Mouse (Mus musculus): ENCODE measurements around the gene Gin1. TPM values are rescaled to one million over a fixed set of nuclear protein-coding genes. Genes with fewer than 3 reads are reported as not detected.

Gene Gin1
- polyA plus RNA-seq, 1 experiment from 2014 or later, result 17.0 TPM

GRCm38 (mm10) chr1:97785685-97786393 is 15.9 kb downstream of the Gin1 start:
- Histone ChIP-seq H3K27ac (replicated peaks in 1 of 2; ENCODE audit: control insufficient read depth in 1 of 2, insufficient read depth in 1 of 2, low read depth in 2 of 2, low read length in 2 of 2) (no peak overlapping the region), H3K4me1 (ENCODE audit: control insufficient read depth in 2 of 2, insufficient read depth in 2 of 2, low read length in 2 of 2) (0 out of 4 replicates have a peak, but pooled peaks cover 0 to 3% of the 10 kb centered on the region in 2 experiments), H3K27me3 (ENCODE audit: control insufficient read depth, insufficient read depth, low read length) (no peaks in the 10 kb centered on the region), H3K9me3 (ENCODE audit: control insufficient read depth, low read length) (no peaks in the 10 kb centered on the region), H3K9ac (ENCODE audit: low read length) (no peak overlapping the region), H3K4me2 (ENCODE audit: low read length) (no peak overlapping the region), H3K4me3 (ENCODE audit: control insufficient read depth in 1 of 2, insufficient read depth in 1 of 2, low read depth in 1 of 2, low read length in 2 of 2) (no peak overlapping the region), H3K36me3 (ENCODE audit: control insufficient read depth, insufficient read depth, low read length) (0 out of 2 replicates have a peak, but pooled peaks cover 12% of the 10 kb centered on the region)
- 79% methylated on average over 11 of the region's 11 CpGs for WGBS
- no peak for ATAC-seq (ENCODE audit: insufficient number of reproducible peaks, insufficient read depth, low FRiP score, low read depth)

- Histone ChIP-seq H3K4me3 (ENCODE audit: control insufficient read depth in 1 of 2, insufficient read depth in 1 of 2, low read depth in 1 of 2, low read length in 2 of 2) (no peak overlapping the region), H3K27me3 (ENCODE audit: control insufficient read depth, insufficient read depth, low read length) (no peaks in the 10 kb centered on the region), H3K4me2 (ENCODE audit: low read length) (no peak overlapping the region), H3K27ac (replicated peaks in 1 of 2; ENCODE audit: control insufficient read depth in 1 of 2, insufficient read depth in 1 of 2, low read depth in 2 of 2, low read length in 2 of 2) (peak overlapping the region in 1 of 2 experiments; percentile 33; a peak in 3 of 4 replicates), H3K36me3 (ENCODE audit: control insufficient read depth, insufficient read depth, low read length) (0 out of 2 replicates have a peak, but pooled peaks cover 12% of the 10 kb centered on the region), H3K9ac (ENCODE audit: low read length) (no peak overlapping the region), H3K4me1 (ENCODE audit: control insufficient read depth in 2 of 2, insufficient read depth in 2 of 2, low read length in 2 of 2) (0 out of 4 replicates have a peak, but pooled peaks cover 0 to 3% of the 10 kb centered on the region in 2 experiments), H3K9me3 (ENCODE audit: control insufficient read depth, low read length) (no peaks in the 10 kb centered on the region)
- 17% methylated on average over 3 of the region's 3 CpGs for WGBS
- peak; percentile 13; the same call in 1 of the 2 replicates for ATAC-seq (ENCODE audit: insufficient number of reproducible peaks, insufficient read depth, low FRiP score, low read depth)
Measured at GRCm38 (mm10) chr1:97787674-97788073, 17.7 kb downstream of the Gin1 start.

- ATAC-seq (ENCODE audit: insufficient number of reproducible peaks, insufficient read depth, low FRiP score, low read depth), result no peak
Measured at GRCm38 (mm10) chr1:97788490-97788889, 18.5 kb downstream of the Gin1 start.

GRCm38 (mm10) chr1:97794110-97794509 is 24.1 kb downstream of the Gin1 start:
- Histone ChIP-seq H3K9ac (ENCODE audit: low read length) (no peak overlapping the region), H3K4me1 (ENCODE audit: control insufficient read depth in 2 of 2, insufficient read depth in 2 of 2, low read length in 2 of 2) (0 out of 4 replicates have a peak, but pooled peaks cover 0 to 3% of the 10 kb centered on the region in 2 experiments), H3K27ac (replicated peaks in 1 of 2; ENCODE audit: control insufficient read depth in 1 of 2, insufficient read depth in 1 of 2, low read depth in 2 of 2, low read length in 2 of 2) (no peak overlapping the region), H3K27me3 (ENCODE audit: control insufficient read depth, insufficient read depth, low read length) (no peaks in the 10 kb centered on the region), H3K9me3 (ENCODE audit: control insufficient read depth, low read length) (no peaks in the 10 kb centered on the region), H3K36me3 (ENCODE audit: control insufficient read depth, insufficient read depth, low read length) (no peaks in the 10 kb centered on the region), H3K4me3 (ENCODE audit: control insufficient read depth in 1 of 2, insufficient read depth in 1 of 2, low read depth in 1 of 2, low read length in 2 of 2) (no peak overlapping the region), H3K4me2 (ENCODE audit: low read length) (no peak overlapping the region)
- ATAC-seq (ENCODE audit: insufficient number of reproducible peaks, insufficient read depth, low FRiP score, low read depth), result no peak
- 91% methylated on average over 3 of the region's 3 CpGs for WGBS

More at GRCm38 (mm10) chr1:97788490-97788889, 18.5 kb downstream of the Gin1 start:
- Histone ChIP-seq H3K27ac (replicated peaks in 1 of 2; ENCODE audit: control insufficient read depth in 1 of 2, insufficient read depth in 1 of 2, low read depth in 2 of 2, low read length in 2 of 2) (peak overlapping the region; percentile 62 to 73; a peak in 3 of 4 replicates), H3K4me1 (ENCODE audit: control insufficient read depth in 2 of 2, insufficient read depth in 2 of 2, low read length in 2 of 2) (0 out of 4 replicates have a peak, but pooled peaks cover 0 to 3% of the 10 kb centered on the region in 2 experiments), H3K27me3 (ENCODE audit: control insufficient read depth, insufficient read depth, low read length) (no peaks in the 10 kb centered on the region), H3K9me3 (ENCODE audit: control insufficient read depth, low read length) (no peaks in the 10 kb centered on the region), H3K9ac (ENCODE audit: low read length) (no peak overlapping the region), H3K4me3 (ENCODE audit: control insufficient read depth in 1 of 2, insufficient read depth in 1 of 2, low read depth in 1 of 2, low read length in 2 of 2) (no peak overlapping the region), H3K4me2 (ENCODE audit: low read length) (peak overlapping the region; percentile 41; the same call in 1 of the 2 replicates), H3K36me3 (ENCODE audit: control insufficient read depth, insufficient read depth, low read length) (0 out of 2 replicates have a peak, but pooled peaks cover 12% of the 10 kb centered on the region)
- WGBS, result 19% methylated on average over 2 of the region's 2 CpGs

- H3K4me3 ChIP-seq (ENCODE audit: control insufficient read depth in 1 of 2, insufficient read depth in 1 of 2, low read depth in 1 of 2, low read length in 2 of 2), result no peak overlapping the region
- 46% methylated on average over 9 of the region's 9 CpGs for WGBS
- no peak overlapping the region for H3K4me2 ChIP-seq (ENCODE audit: low read length)
- no peaks in the 10 kb centered on the region for H3K36me3 ChIP-seq (ENCODE audit: control insufficient read depth, insufficient read depth, low read length)
- H3K9me3 ChIP-seq (ENCODE audit: control insufficient read depth, low read length), result peaks cover 4% of the 10 kb centered on the region; the same call in 1 of the 2 replicates
- H3K27ac ChIP-seq (replicated peaks in 1 of 2; ENCODE audit: control insufficient read depth in 1 of 2, insufficient read depth in 1 of 2, low read depth in 2 of 2, low read length in 2 of 2), result no peak overlapping the region
- no peak for ATAC-seq (ENCODE audit: insufficient number of reproducible peaks, insufficient read depth, low FRiP score, low read depth)
- H3K9ac ChIP-seq (ENCODE audit: low read length), result no peak overlapping the region
- H3K4me1 ChIP-seq (ENCODE audit: control insufficient read depth in 2 of 2, insufficient read depth in 2 of 2, low read length in 2 of 2), result 0 out of 4 replicates have a peak, but pooled peaks cover 0 to 3% of the 10 kb centered on the region in 2 experiments
- no peaks in the 10 kb centered on the region for H3K27me3 ChIP-seq (ENCODE audit: control insufficient read depth, insufficient read depth, low read length)
Measured at GRCm38 (mm10) chr1:97795936-97796335, 26.0 kb downstream of the Gin1 start.

GRCm38 (mm10) chr1:97802207-97802902 is 32.4 kb downstream of the Gin1 start:
- Histone ChIP-seq H3K9ac (ENCODE audit: low read length) (no peak overlapping the region), H3K4me2 (ENCODE audit: low read length) (peak overlapping the region; percentile 17), H3K27me3 (ENCODE audit: control insufficient read depth, insufficient read depth, low read length) (no peaks in the 10 kb centered on the region), H3K4me1 (ENCODE audit: control insufficient read depth in 2 of 2, insufficient read depth in 2 of 2, low read length in 2 of 2) (peaks cover 0 to 2% of the 10 kb centered on the region in 2 experiments; a peak in 1 of 4 replicates), H3K4me3 (ENCODE audit: control insufficient read depth in 1 of 2, insufficient read depth in 1 of 2, low read depth in 1 of 2, low read length in 2 of 2) (no peak overlapping the region), H3K27ac (replicated peaks in 1 of 2; ENCODE audit: control insufficient read depth in 1 of 2, insufficient read depth in 1 of 2, low read depth in 2 of 2, low read length in 2 of 2) (no peak overlapping the region), H3K9me3 (ENCODE audit: control insufficient read depth, low read length) (peaks cover 4% of the 10 kb centered on the region; the same call in 1 of the 2 replicates), H3K36me3 (ENCODE audit: control insufficient read depth, insufficient read depth, low read length) (no peaks in the 10 kb centered on the region)
- 36% methylated on average over 4 of the region's 4 CpGs for WGBS
- no peak for ATAC-seq (ENCODE audit: insufficient number of reproducible peaks, insufficient read depth, low FRiP score, low read depth)

GRCm38 (mm10) chr1:97804520-97804919 is 34.5 kb downstream of the Gin1 start:
- H3K27me3 ChIP-seq (ENCODE audit: control insufficient read depth, insufficient read depth, low read length), result no peaks in the 10 kb centered on the region
- no peak overlapping the region for H3K27ac ChIP-seq (replicated peaks in 1 of 2; ENCODE audit: control insufficient read depth in 1 of 2, insufficient read depth in 1 of 2, low read depth in 2 of 2, low read length in 2 of 2)
- ATAC-seq (ENCODE audit: insufficient number of reproducible peaks, insufficient read depth, low FRiP score, low read depth), result no peak

More at GRCm38 (mm10) chr1:97804520-97804919, 34.5 kb downstream of the Gin1 start:
- Histone ChIP-seq H3K4me2 (ENCODE audit: low read length) (no peak overlapping the region), H3K4me3 (ENCODE audit: control insufficient read depth in 1 of 2, insufficient read depth in 1 of 2, low read depth in 1 of 2, low read length in 2 of 2) (no peak overlapping the region), H3K36me3 (ENCODE audit: control insufficient read depth, insufficient read depth, low read length) (no peaks in the 10 kb centered on the region), H3K9ac (ENCODE audit: low read length) (no peak overlapping the region), H3K4me1 (ENCODE audit: control insufficient read depth in 2 of 2, insufficient read depth in 2 of 2, low read length in 2 of 2) (peaks cover 0 to 2% of the 10 kb centered on the region in 2 experiments; a peak in 1 of 4 replicates), H3K9me3 (ENCODE audit: control insufficient read depth, low read length) (peaks cover 4% of the 10 kb centered on the region; the same call in 1 of the 2 replicates)

Measured in heart, embryonic 14.5 days (tissue).